Mouse (Mus musculus): Measurements from ENCODE around the gene Fcgr1.

GRCm38 (mm10) chr3:96247356-96248140 is 46.2 kb downstream of the Fcgr1 start:
- TF ChIP-seq TAL1 (IDR thresholded peaks at IDR 0.05; ENCODE audit: low read length) (no peak), GATA1 (IDR thresholded peaks at IDR 0.05; ENCODE audit: low read length) (no peak)

Measured in erythroblast, embryonic 14.5 days (primary cell).